In the genomic region with DNA sequence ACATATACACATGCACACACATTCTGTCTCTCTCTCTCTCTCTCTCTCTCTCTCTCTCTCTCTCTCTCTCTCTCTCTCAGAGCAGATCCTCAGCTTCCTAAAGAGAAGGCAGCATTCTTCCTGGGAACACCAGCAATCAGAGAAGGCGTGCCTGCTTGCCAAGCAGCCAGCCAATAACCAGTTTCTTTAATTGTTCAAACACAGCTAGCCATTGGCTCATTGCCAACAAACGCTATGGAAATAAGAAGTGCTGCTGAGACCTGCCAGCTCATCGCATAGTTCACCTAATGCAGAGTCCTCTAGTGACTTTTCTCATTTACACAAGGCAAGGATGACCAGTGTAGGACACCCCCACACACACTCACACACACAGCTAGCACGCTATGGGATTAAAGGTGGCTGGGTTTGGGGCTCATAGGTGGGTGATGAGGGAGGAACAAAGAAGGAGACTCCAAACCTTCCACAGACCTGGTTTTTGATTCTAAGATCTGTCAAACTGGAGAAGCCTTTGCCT, we compare ENCODE assay signal across 15 mouse cellular contexts. TPM values are rescaled to one million over a fixed set of nuclear protein-coding genes. Genes with fewer than 3 reads are reported as not detected.
DNase-seq lines count a peak whose midpoint lies in the region; ATAC-seq and TF ChIP-seq lines count a peak whose summit lies in the region.
"Had no signal": no experiment of that assay in that cellular context is flagged by ENCODE, and none has a peak within 500 bp of the region (broad histone marks: within the 10 kb centered on the region; RNA-seq: fewer than 3 reads in every experiment).

No protein-coding gene starts in this region.

- H3K36me3 ChIP-seq in forebrain, embryonic 14.5 days (ENCODE audit: control insufficient read depth, insufficient read depth, low read length), result no peaks in the 10 kb centered on the region
- H3K36me3 ChIP-seq in forebrain, embryonic 15.5 days, result no peaks in the 10 kb centered on the region
- H3K36me3 ChIP-seq in lung, postnatal 0 days (ENCODE audit: insufficient read depth, low read length), result no peaks in the 10 kb centered on the region
- H3K36me3 ChIP-seq in MEL (ENCODE audit: control insufficient read depth in 1 of 2, insufficient read depth in 2 of 2, low read length in 2 of 2), result no peaks in the 10 kb centered on the region
- no peaks in the 10 kb centered on the region for H3K36me3 ChIP-seq in kidney, embryonic 16.5 days (ENCODE audit: insufficient read depth, low read length)
- H3K36me3 ChIP-seq: embryonic facial prominence, embryonic 13.5 days had no signal

- TF ChIP-seq EP300 in lung, postnatal 0 days (IDR thresholded peaks at IDR 0.05), result no peak
- TF ChIP-seq EP300 in MEL (IDR thresholded peaks at IDR 0.05; ENCODE audit: low read depth in 1 of 2, low read length in 2 of 2), result no peak

- H3K4me3 ChIP-seq in forebrain, embryonic 14.5 days (ENCODE audit: low read depth, low read length), result no peak overlapping the region
- H3K4me3 ChIP-seq in forebrain, embryonic 15.5 days, result no peak overlapping the region
- no peak overlapping the region for H3K4me3 ChIP-seq in lung, postnatal 0 days (ENCODE audit: low read depth, low read length)
- H3K4me3 ChIP-seq in MEL (ENCODE audit: control insufficient read depth in 1 of 2, insufficient read depth in 1 of 2, low read depth in 2 of 2, low read length in 2 of 2), result no peak overlapping the region
- H3K4me3 ChIP-seq in cortical plate, adult 2 months (ENCODE audit: insufficient read depth, low read length), result no peak overlapping the region
- no peak overlapping the region for H3K4me3 ChIP-seq in kidney, embryonic 16.5 days (ENCODE audit: low read length)
- H3K4me3 ChIP-seq: embryonic facial prominence, embryonic 13.5 days had no signal

- no peak overlapping the region for H3K9ac ChIP-seq in forebrain, embryonic 14.5 days (ENCODE audit: low read length)
- no peak overlapping the region for H3K9ac ChIP-seq in forebrain, embryonic 15.5 days (replicated peaks)
- no peak overlapping the region for H3K9ac ChIP-seq in lung, postnatal 0 days (replicated peaks; ENCODE audit: low read depth)
- H3K9ac ChIP-seq in MEL (ENCODE audit: control insufficient read depth, low read depth, low read length, poor library complexity, severe bottlenecking), result no peak overlapping the region
- H3K9ac ChIP-seq in kidney, embryonic 16.5 days (replicated peaks; ENCODE audit: low read length), result no peak overlapping the region
- H3K9ac ChIP-seq: embryonic facial prominence, embryonic 13.5 days had no signal

- peak; percentile 90 for DNase-seq in forebrain, embryonic 14.5 days (ENCODE audit: low spot score)
- DNase-seq in lung, postnatal 0 days (ENCODE audit: low spot score), result peak; percentile 28
- no peak for DNase-seq in lung, postnatal 14 days
- peak; percentile 28 for DNase-seq in MEL (ENCODE audit: low read depth, low spot score)
- DNase-seq in urinary bladder, postnatal 10 days (ENCODE audit: low spot score), result no peak
- DNase-seq: cerebellum, adult 9-10 months; gastrocnemius, postnatal 14 days; kidney, adult 8-10 months; lung, postnatal 10 days had no signal

- H3K4me1 ChIP-seq in forebrain, embryonic 14.5 days (ENCODE audit: control insufficient read depth, insufficient read depth, low read length), result peaks cover 11% of the 10 kb centered on the region
- 0 out of 2 replicates have a peak, but pooled peaks cover 3% of the 10 kb centered on the region for H3K4me1 ChIP-seq in forebrain, embryonic 15.5 days
- H3K4me1 ChIP-seq in lung, postnatal 0 days (ENCODE audit: insufficient read depth, low read depth, low read length), result no peaks in the 10 kb centered on the region
- no peaks in the 10 kb centered on the region; a peak in 1 of 4 replicates for H3K4me1 ChIP-seq in MEL (ENCODE audit: control insufficient read depth in 1 of 2, insufficient read depth in 2 of 2, low read length in 2 of 2)
- H3K4me1 ChIP-seq in cortical plate, adult 2 months (ENCODE audit: control insufficient read depth, insufficient read depth, low read length), result no peaks in the 10 kb centered on the region
- H3K4me1 ChIP-seq in kidney, embryonic 16.5 days (ENCODE audit: insufficient read depth, low read length), result no peaks in the 10 kb centered on the region

- 17% methylated on average over 4 of the region's 4 CpGs for WGBS in forebrain, embryonic 14.5 days
- WGBS in forebrain, embryonic 15.5 days, result 15% methylated on average over 4 of the region's 4 CpGs
- 17% methylated on average over 4 of the region's 4 CpGs for WGBS in lung, postnatal 0 days
- 45% methylated on average over 4 of the region's 4 CpGs for WGBS in kidney, embryonic 16.5 days

- H3K9me3 ChIP-seq in forebrain, embryonic 14.5 days (replicated peaks; ENCODE audit: control insufficient read depth, low read length), result no peaks in the 10 kb centered on the region; the same call in 1 of the 2 replicates
- no peaks in the 10 kb centered on the region for H3K9me3 ChIP-seq in forebrain, embryonic 15.5 days
- H3K9me3 ChIP-seq in lung, postnatal 0 days (ENCODE audit: low read length), result no peaks in the 10 kb centered on the region
- H3K9me3 ChIP-seq in MEL (replicated peaks; ENCODE audit: insufficient read depth, low read length), result no peaks in the 10 kb centered on the region
- no peaks in the 10 kb centered on the region for H3K9me3 ChIP-seq in kidney, embryonic 16.5 days (ENCODE audit: low read length)
- H3K9me3 ChIP-seq: embryonic facial prominence, embryonic 13.5 days had no signal

- no peak overlapping the region for H3K4me2 ChIP-seq in forebrain, embryonic 14.5 days (ENCODE audit: low read length)
- H3K4me2 ChIP-seq in forebrain, embryonic 15.5 days (replicated peaks), result no peak overlapping the region
- H3K4me2 ChIP-seq in lung, postnatal 0 days (replicated peaks; ENCODE audit: low read depth, low read length), result no peak overlapping the region
- H3K4me2 ChIP-seq in kidney, embryonic 16.5 days (replicated peaks; ENCODE audit: low read depth, low read length), result no peak overlapping the region
- H3K4me2 ChIP-seq: embryonic facial prominence, embryonic 13.5 days had no signal

- H3K27ac ChIP-seq in forebrain, embryonic 14.5 days (ENCODE audit: low read depth, low read length), result no peak overlapping the region
- H3K27ac ChIP-seq in forebrain, embryonic 15.5 days (replicated peaks), result no peak overlapping the region
- H3K27ac ChIP-seq in lung, postnatal 0 days (ENCODE audit: low read length), result no peak overlapping the region
- H3K27ac ChIP-seq in MEL (ENCODE audit: control insufficient read depth, low read depth, low read length), result no peak overlapping the region
- peak overlapping the region; percentile 32; the same call in 1 of the 2 replicates for H3K27ac ChIP-seq in cortical plate, adult 2 months (ENCODE audit: insufficient read depth, low read length)
- H3K27ac ChIP-seq in kidney, embryonic 16.5 days (ENCODE audit: low read length), result no peak overlapping the region
- H3K27ac ChIP-seq: embryonic facial prominence, embryonic 13.5 days had no signal

- TF ChIP-seq POLR2A in MEL (IDR thresholded peaks at IDR 0.05; ENCODE audit: control insufficient read depth in 1 of 2, insufficient read depth in 1 of 2, low read depth in 1 of 2, low read length in 2 of 2, poor library complexity in 1 of 2), result no peak
- TF ChIP-seq POLR2A in cortical plate, adult 2 months (IDR thresholded peaks at IDR 0.05; ENCODE audit: extremely low read depth, insufficient read depth, low read length), result no peak

- no peak; the same call in 1 of the 2 replicates for ATAC-seq in forebrain, embryonic 14.5 days
- ATAC-seq in forebrain, embryonic 15.5 days (replicated peaks), result no peak
- no peak for ATAC-seq in lung, postnatal 0 days
- no peak for ATAC-seq in kidney, embryonic 16.5 days (ENCODE audit: low FRiP score, low TSS enrichment)

- TF ChIP-seq CTCF in lung, postnatal 0 days (IDR thresholded peaks at IDR 0.05), result no peak
- TF ChIP-seq CTCF in MEL (IDR thresholded peaks at IDR 0.05 in 2 of 3, conservative IDR thresholded peaks at IDR 0.05 in 1 of 3; ENCODE audit: control insufficient read depth in 1 of 3, insufficient read depth in 1 of 3, low read depth in 2 of 3, low read length in 3 of 3, poor library complexity in 1 of 3, severe bottlenecking in 1 of 3), result no peak
- no peak for TF ChIP-seq CTCF in cortical plate, adult 2 months (IDR thresholded peaks at IDR 0.05; ENCODE audit: extremely low read depth, insufficient read depth, low read length)

- no peaks in the 10 kb centered on the region for H3K27me3 ChIP-seq in forebrain, embryonic 14.5 days (replicated peaks; ENCODE audit: control insufficient read depth, insufficient read depth, low read length)
- no peaks in the 10 kb centered on the region for H3K27me3 ChIP-seq in forebrain, embryonic 15.5 days
- no peaks in the 10 kb centered on the region for H3K27me3 ChIP-seq in lung, postnatal 0 days (replicated peaks; ENCODE audit: insufficient read depth, low read length)
- no peaks in the 10 kb centered on the region for H3K27me3 ChIP-seq in MEL (ENCODE audit: control insufficient read depth in 1 of 2, insufficient read depth in 2 of 2, low read length in 2 of 2)
- H3K27me3 ChIP-seq in kidney, embryonic 16.5 days (ENCODE audit: insufficient read depth, low read length), result no peaks in the 10 kb centered on the region

- no peaks in the 10 kb centered on the region for H3K79me2 ChIP-seq in MEL (ENCODE audit: control insufficient read depth, insufficient read depth, low read length, poor library complexity)

- TF ChIP-seq RAD21 in MEL (IDR thresholded peaks at IDR 0.05; ENCODE audit: low read depth, low read length), result no peak

RNA-seq across cellular contexts. Expression of gene Rab37, which starts 16.2 kb away (rescaled TPM):
- 0.45 and 0.57 TPM in 2 replicates for polyA plus RNA-seq in forebrain, embryonic 14.5 days (2014; fragmentation: Nextera tagmentation; extraction: Ambion mirVana)
- 0.80 and 1.0 TPM in 2 replicates for polyA plus RNA-seq in forebrain, embryonic 15.5 days (2015; fragmentation: Nextera tagmentation; extraction: Ambion mirVana)
- polyA plus RNA-seq in lung, postnatal 0 days (2015; fragmentation: Nextera tagmentation; extraction: Ambion mirVana), result 0.56 and 0.85 TPM in 2 replicates
- total RNA-seq in MEL (2012; rRNA removed), result 17.2 and 20.6 TPM in 2 replicates
- polyA plus RNA-seq in MEL (2012; ENCODE audit: insufficient read depth in 1 of 2, insufficient read length in 2 of 2, low read depth in 1 of 2, low replicate concordance in 2 of 2, missing spikeins in 1 of 2), result 10 to 100 TPM in 1 of 2 experiments, not detected in 1; 14.6 TPM
- polyA plus RNA-seq in cortical plate, adult 2 months (2012; rRNA removed), result 2.5 and 2.9 TPM in 2 replicates
- polyA plus RNA-seq in kidney, embryonic 16.5 days (2015; fragmentation: Nextera tagmentation; extraction: Ambion mirVana), result 1.7 and 2.2 TPM in 2 replicates

RNA-seq across cellular contexts. Expression of gene Cd300lf, which starts 26.3 kb away (rescaled TPM):
- polyA plus RNA-seq in forebrain, embryonic 14.5 days (2014; fragmentation: Nextera tagmentation; extraction: Ambion mirVana), result not detected in 2 replicates
- polyA plus RNA-seq in forebrain, embryonic 15.5 days (2015; fragmentation: Nextera tagmentation; extraction: Ambion mirVana), result 0.10 TPM in 1 of 2 replicates, not detected in the other
- 12.7 and 13.1 TPM in 2 replicates for polyA plus RNA-seq in lung, postnatal 0 days (2015; fragmentation: Nextera tagmentation; extraction: Ambion mirVana)
- 0.12 and 0.26 TPM in 2 replicates for total RNA-seq in MEL (2012; rRNA removed)
- polyA plus RNA-seq in MEL (2012; ENCODE audit: insufficient read depth in 1 of 2, insufficient read length in 2 of 2, low read depth in 1 of 2, low replicate concordance in 2 of 2, missing spikeins in 1 of 2), result under 1 TPM in 1 of 2 experiments, not detected in 1; 0.46 TPM
- 0.08 TPM in 2 replicates for polyA plus RNA-seq in cortical plate, adult 2 months (2012; rRNA removed)
- polyA plus RNA-seq in kidney, embryonic 16.5 days (2015; fragmentation: Nextera tagmentation; extraction: Ambion mirVana), result 0.52 and 0.53 TPM in 2 replicates
- total RNA-seq: gastrocnemius, postnatal 14 days had no signal

RNA-seq across cellular contexts. Expression of gene Cd300e, which starts 45.5 kb away (rescaled TPM):
- polyA plus RNA-seq in forebrain, embryonic 14.5 days (2014; fragmentation: Nextera tagmentation; extraction: Ambion mirVana), result not detected in 2 replicates
- polyA plus RNA-seq in forebrain, embryonic 15.5 days (2015; fragmentation: Nextera tagmentation; extraction: Ambion mirVana), result 0.09 TPM in 1 of 2 replicates, not detected in the other
- 0.21 and 0.31 TPM in 2 replicates for polyA plus RNA-seq in lung, postnatal 0 days (2015; fragmentation: Nextera tagmentation; extraction: Ambion mirVana)
- not detected in 2 replicates for total RNA-seq in MEL (2012; rRNA removed)
- not detected for polyA plus RNA-seq in MEL (2012; ENCODE audit: insufficient read depth in 1 of 2, insufficient read length in 2 of 2, low read depth in 1 of 2, low replicate concordance in 2 of 2, missing spikeins in 1 of 2)
- polyA plus RNA-seq in cortical plate, adult 2 months (2012; rRNA removed), result 0.09 and 0.17 TPM in 2 replicates
- 0.10 TPM in 1 of 2 replicates, not detected in the other for polyA plus RNA-seq in kidney, embryonic 16.5 days (2015; fragmentation: Nextera tagmentation; extraction: Ambion mirVana)
- total RNA-seq: gastrocnemius, postnatal 14 days; layer of hippocampus, adult 18-20 months had no signal
- polyA plus RNA-seq: embryonic facial prominence, embryonic 13.5 days; heart, embryonic 14.5 days had no signal

RNA-seq across cellular contexts. Expression of gene Slc9a3r1, which starts 55.7 kb away (rescaled TPM):
- 39.4 and 48.4 TPM in 2 replicates for polyA plus RNA-seq in forebrain, embryonic 14.5 days (2014; fragmentation: Nextera tagmentation; extraction: Ambion mirVana)
- 45.8 and 50.5 TPM in 2 replicates for polyA plus RNA-seq in forebrain, embryonic 15.5 days (2015; fragmentation: Nextera tagmentation; extraction: Ambion mirVana)
- 56.9 and 71.2 TPM in 2 replicates for polyA plus RNA-seq in lung, postnatal 0 days (2015; fragmentation: Nextera tagmentation; extraction: Ambion mirVana)
- 124 and 127 TPM in 2 replicates for total RNA-seq in MEL (2012; rRNA removed)
- 100 to 1,000 TPM in 1 of 2 experiments, not detected in 1; 112 TPM for polyA plus RNA-seq in MEL (2012; ENCODE audit: insufficient read depth in 1 of 2, insufficient read length in 2 of 2, low read depth in 1 of 2, low replicate concordance in 2 of 2, missing spikeins in 1 of 2)
- polyA plus RNA-seq in cortical plate, adult 2 months (2012; rRNA removed), result 73.8 and 74.1 TPM in 2 replicates
- 165 and 170 TPM in 2 replicates for polyA plus RNA-seq in kidney, embryonic 16.5 days (2015; fragmentation: Nextera tagmentation; extraction: Ambion mirVana)

RNA-seq across cellular contexts. Expression of gene Cd300ld3, which starts 59.3 kb away (rescaled TPM):
- polyA plus RNA-seq in forebrain, embryonic 14.5 days (2014; fragmentation: Nextera tagmentation; extraction: Ambion mirVana), result not detected in 2 replicates
- polyA plus RNA-seq in forebrain, embryonic 15.5 days (2015; fragmentation: Nextera tagmentation; extraction: Ambion mirVana), result not detected in 2 replicates
- not detected in 2 replicates for polyA plus RNA-seq in lung, postnatal 0 days (2015; fragmentation: Nextera tagmentation; extraction: Ambion mirVana)
- total RNA-seq in MEL (2012; rRNA removed), result not detected in 2 replicates
- not detected for polyA plus RNA-seq in MEL (2012; ENCODE audit: insufficient read depth in 1 of 2, insufficient read length in 2 of 2, low read depth in 1 of 2, low replicate concordance in 2 of 2, missing spikeins in 1 of 2)
- 1.0 and 1.2 TPM in 2 replicates for polyA plus RNA-seq in cortical plate, adult 2 months (2012; rRNA removed)
- polyA plus RNA-seq in kidney, embryonic 16.5 days (2015; fragmentation: Nextera tagmentation; extraction: Ambion mirVana), result not detected in 2 replicates
- polyA plus RNA-seq: embryonic facial prominence, embryonic 13.5 days; heart, embryonic 14.5 days had no signal

Comparison
In these comparisons a context has a peak if more than half of its experiments do, and no peak if none do; other contexts are left out.
1. DNase-seq: peak in forebrain, embryonic 14.5 days (single experiment), lung, postnatal 0 days (single experiment) and MEL (single experiment); none in lung, postnatal 14 days (single experiment) and urinary bladder, postnatal 10 days (single experiment).